ENCODE assay signal across 28 mouse cellular contexts in genomic region chr3:30724848-30725465, GRCm38 (mm10). TPM values are rescaled to one million over a fixed set of nuclear protein-coding genes. Genes with fewer than 3 reads are reported as not detected.
A peak's percentile ranks its signal among the peaks of the same experiment; 100 is the strongest.
DNase-seq lines count a peak whose midpoint lies in the region; ATAC-seq and TF ChIP-seq lines count a peak whose summit lies in the region.
"Had no signal": no experiment of that assay in that cellular context is flagged by ENCODE, and none has a peak within 500 bp of the region (broad histone marks: within the 10 kb centered on the region; RNA-seq: fewer than 3 reads in every experiment).

No protein-coding gene starts in this region.

- no peaks in the 10 kb centered on the region for H3K4me1 ChIP-seq in intestine, postnatal 0 days (replicated peaks; ENCODE audit: control insufficient read depth, insufficient read depth, low read length)
- H3K4me1 ChIP-seq in intestine, embryonic 16.5 days (ENCODE audit: control insufficient read depth, insufficient read depth, low read length) = no peaks in the 10 kb centered on the region
- H3K4me1 ChIP-seq in liver, adult 2 months (ENCODE audit: control insufficient read depth, insufficient read depth, low read length) = no peaks in the 10 kb centered on the region
- H3K4me1 ChIP-seq in liver, embryonic 11.5 days (replicated peaks; ENCODE audit: control insufficient read depth, insufficient read depth, low read length) = no peaks in the 10 kb centered on the region
- H3K4me1 ChIP-seq in stomach, postnatal 0 days (replicated peaks; ENCODE audit: control insufficient read depth, insufficient read depth) = no peaks in the 10 kb centered on the region
- H3K4me1 ChIP-seq: forebrain, embryonic 12.5 days; liver, embryonic 13.5 days had no signal

- no peaks in the 10 kb centered on the region for H3K36me3 ChIP-seq in intestine, postnatal 0 days (ENCODE audit: control insufficient read depth, insufficient read depth)
- no peaks in the 10 kb centered on the region for H3K36me3 ChIP-seq in intestine, embryonic 16.5 days (ENCODE audit: control insufficient read depth, insufficient read depth, low read length)
- no peaks in the 10 kb centered on the region for H3K36me3 ChIP-seq in liver, adult 2 months (ENCODE audit: control insufficient read depth, insufficient read depth, low read length)
- H3K36me3 ChIP-seq in liver, embryonic 11.5 days (ENCODE audit: control insufficient read depth, insufficient read depth, low read length) = no peaks in the 10 kb centered on the region
- H3K36me3 ChIP-seq in stomach, postnatal 0 days (ENCODE audit: control insufficient read depth, insufficient read depth, low read length) = no peaks in the 10 kb centered on the region
- H3K36me3 ChIP-seq: forebrain, embryonic 12.5 days; hindbrain, embryonic 10.5 days; liver, embryonic 13.5 days had no signal

- peak; percentile 6 for DNase-seq in liver, adult 2 months (ENCODE audit: extremely low read depth, low read depth, low spot score)
- DNase-seq in liver, embryonic 11.5 days (ENCODE audit: low spot score) = no peak
- DNase-seq in ES-CJ7 (ENCODE audit: low read depth, low spot score) = peak; percentile 51
- DNase-seq in stomach, postnatal 0 days (ENCODE audit: low spot score) = no peak
- DNase-seq in embryo, embryonic 9.5 days (ENCODE audit: extremely low spot score) = no peak
- DNase-seq: adrenal gland, adult 8-10 months; cerebellum, adult 8-10 months; gastrocnemius, postnatal 14 days; left cerebral cortex, postnatal 4 days; liver, embryonic 13.5 days; midbrain, embryonic 14.5 days; spleen, adult 18-20 months; thymus, postnatal 36 days had no signal

- no peak for ATAC-seq in intestine, postnatal 0 days
- ATAC-seq in intestine, embryonic 16.5 days = no peak
- no peak for ATAC-seq in liver, embryonic 11.5 days (replicated peaks; ENCODE audit: low FRiP score)
- no peak for ATAC-seq in stomach, postnatal 0 days (ENCODE audit: low FRiP score, low TSS enrichment)
- ATAC-seq: hindbrain, postnatal 0 days had no signal

- TF ChIP-seq POLR2A in liver, adult 2 months (IDR thresholded peaks at IDR 0.05; ENCODE audit: extremely low read depth, insufficient read depth, low read length) = no peak

- no peak overlapping the region for H3K4me3 ChIP-seq in intestine, postnatal 0 days (ENCODE audit: low read depth, low read length)
- H3K4me3 ChIP-seq in intestine, embryonic 16.5 days (ENCODE audit: low read length) = no peak overlapping the region
- no peak overlapping the region for H3K4me3 ChIP-seq in liver, adult 2 months (ENCODE audit: insufficient read depth, low read depth, low read length)
- H3K4me3 ChIP-seq in liver, embryonic 11.5 days (ENCODE audit: low read depth, low read length) = no peak overlapping the region
- H3K4me3 ChIP-seq in stomach, postnatal 0 days (ENCODE audit: low read depth, low read length) = no peak overlapping the region
- H3K4me3 ChIP-seq: forebrain, embryonic 12.5 days; hindbrain, embryonic 10.5 days; liver, embryonic 13.5 days; myocyte had no signal

- H3K27me3 ChIP-seq in intestine, postnatal 0 days (replicated peaks; ENCODE audit: control insufficient read depth, insufficient read depth, low read length) = no peaks in the 10 kb centered on the region
- H3K27me3 ChIP-seq in intestine, embryonic 16.5 days (replicated peaks; ENCODE audit: control insufficient read depth, insufficient read depth, low read length) = no peaks in the 10 kb centered on the region
- H3K27me3 ChIP-seq in liver, adult 2 months (ENCODE audit: control insufficient read depth, insufficient read depth, low read length) = no peaks in the 10 kb centered on the region
- no peaks in the 10 kb centered on the region for H3K27me3 ChIP-seq in liver, embryonic 11.5 days (replicated peaks; ENCODE audit: control insufficient read depth, insufficient read depth, low read length)
- H3K27me3 ChIP-seq in stomach, postnatal 0 days (ENCODE audit: control insufficient read depth, insufficient read depth, low read length) = no peaks in the 10 kb centered on the region
- H3K27me3 ChIP-seq: forebrain, embryonic 12.5 days; liver, embryonic 13.5 days had no signal

- 0 out of 2 replicates have a peak, but pooled peaks have one; percentile 25 for TF ChIP-seq CTCF in intestine, postnatal 0 days (IDR thresholded peaks at IDR 0.05; ENCODE audit: low read depth)
- TF ChIP-seq CTCF in liver, adult 2 months (IDR thresholded peaks at IDR 0.05; ENCODE audit: low read depth, low read length) = no peak
- peak; percentile 21; the same call in 1 of the 2 replicates for TF ChIP-seq CTCF in stomach, postnatal 0 days (IDR thresholded peaks at IDR 0.05; ENCODE audit: low read depth)

- H3K4me2 ChIP-seq in intestine, postnatal 0 days (replicated peaks; ENCODE audit: low read depth) = no peak overlapping the region
- H3K4me2 ChIP-seq in intestine, embryonic 16.5 days (ENCODE audit: low read depth, low read length) = no peak overlapping the region
- H3K4me2 ChIP-seq in liver, embryonic 11.5 days = no peak overlapping the region
- no peak overlapping the region for H3K4me2 ChIP-seq in stomach, postnatal 0 days (replicated peaks; ENCODE audit: low read depth)
- H3K4me2 ChIP-seq: forebrain, embryonic 12.5 days; liver, embryonic 13.5 days had no signal

- no peak for TF ChIP-seq EP300 in stomach, postnatal 0 days (optimal IDR thresholded peaks at IDR 0.05)

- H3K9ac ChIP-seq in intestine, postnatal 0 days (ENCODE audit: low read depth, low read length) = no peak overlapping the region
- H3K9ac ChIP-seq in intestine, embryonic 16.5 days (ENCODE audit: low read depth, low read length) = no peak overlapping the region
- no peak overlapping the region for H3K9ac ChIP-seq in liver, adult 2 months (ENCODE audit: low read depth, low read length)
- no peak overlapping the region for H3K9ac ChIP-seq in liver, embryonic 11.5 days (ENCODE audit: low read depth, low read length)
- H3K9ac ChIP-seq in stomach, postnatal 0 days (ENCODE audit: low read length) = no peak overlapping the region
- H3K9ac ChIP-seq: forebrain, embryonic 12.5 days; liver, embryonic 13.5 days had no signal

- 68% methylated on average over 10 of the region's 10 CpGs for WGBS in intestine, postnatal 0 days
- 70% methylated on average over 10 of the region's 10 CpGs for WGBS in intestine, embryonic 16.5 days
- 73% methylated on average over 10 of the region's 10 CpGs for WGBS in liver, adult 2 months
- WGBS in liver, embryonic 11.5 days = 76% methylated on average over 10 of the region's 10 CpGs
- WGBS in stomach, postnatal 0 days = 75% methylated on average over 10 of the region's 10 CpGs

- H3K79me2 ChIP-seq in liver, adult 2 months (ENCODE audit: control insufficient read depth, insufficient read depth, low read length) = no peaks in the 10 kb centered on the region

- no peaks in the 10 kb centered on the region for H3K9me3 ChIP-seq in intestine, postnatal 0 days (ENCODE audit: control insufficient read depth)
- H3K9me3 ChIP-seq in intestine, embryonic 16.5 days (ENCODE audit: control insufficient read depth, low read length) = no peaks in the 10 kb centered on the region
- H3K9me3 ChIP-seq in liver, embryonic 11.5 days (ENCODE audit: control insufficient read depth, low read length) = no peaks in the 10 kb centered on the region
- no peaks in the 10 kb centered on the region for H3K9me3 ChIP-seq in stomach, postnatal 0 days (ENCODE audit: control insufficient read depth, low read length)
- H3K9me3 ChIP-seq: forebrain, embryonic 12.5 days; hindbrain, embryonic 10.5 days; liver, embryonic 13.5 days had no signal

- no peak overlapping the region for H3K27ac ChIP-seq in intestine, postnatal 0 days (ENCODE audit: low read depth, low read length)
- no peak overlapping the region for H3K27ac ChIP-seq in intestine, embryonic 16.5 days (ENCODE audit: low read length)
- no peak overlapping the region for H3K27ac ChIP-seq in liver, adult 2 months (replicated peaks; ENCODE audit: insufficient read depth, low read depth, low read length)
- no peak overlapping the region for H3K27ac ChIP-seq in liver, embryonic 11.5 days (ENCODE audit: low read depth, low read length)
- no peak overlapping the region for H3K27ac ChIP-seq in stomach, postnatal 0 days (replicated peaks)
- H3K27ac ChIP-seq: forebrain, embryonic 12.5 days; hindbrain, embryonic 10.5 days; hindbrain, postnatal 0 days; liver, embryonic 13.5 days had no signal

RNA-seq across cellular contexts. Expression of gene Samd7, which starts 21.1 kb away (rescaled TPM):
- not detected in 2 replicates for polyA plus RNA-seq in intestine, postnatal 0 days (2015; fragmentation: Nextera tagmentation; extraction: Ambion mirVana)
- polyA plus RNA-seq in intestine, embryonic 16.5 days (2015; fragmentation: Nextera tagmentation; extraction: Ambion mirVana) = not detected in 2 replicates
- total RNA-seq in liver, adult 2 months (2014; rRNA removed) = not detected in 2 replicates
- polyA plus RNA-seq in liver, adult 2 months (2012; rRNA removed) = not detected in 2 replicates
- polyA plus RNA-seq in liver, embryonic 11.5 days (2014; fragmentation: Nextera tagmentation; extraction: Ambion mirVana) = not detected in 2 replicates
- polyA plus RNA-seq in stomach, postnatal 0 days (2015; fragmentation: Nextera tagmentation; extraction: Ambion mirVana) = not detected in 2 replicates
- total RNA-seq: adrenal gland, adult 8-10 months; common myeloid progenitor, adult 5-6 weeks; heart, adult 8-10 months; layer of hippocampus, adult 18-20 months; megakaryocyte, adult 5-6 weeks had no signal
- polyA plus RNA-seq: embryonic facial prominence, embryonic 11.5 days; forebrain, embryonic 12.5 days; heart, embryonic 16.5 days; hindbrain, embryonic 10.5 days; hindbrain, postnatal 0 days; lung, embryonic 16.5 days; midbrain, embryonic 14.5 days; myocyte; neural tube, embryonic 14.5 days had no signal

RNA-seq across cellular contexts. Expression of gene Lrrc31, which starts 25.3 kb away (rescaled TPM):
- 0.69 and 0.73 TPM in 2 replicates for polyA plus RNA-seq in intestine, postnatal 0 days (2015; fragmentation: Nextera tagmentation; extraction: Ambion mirVana)
- polyA plus RNA-seq in intestine, embryonic 16.5 days (2015; fragmentation: Nextera tagmentation; extraction: Ambion mirVana) = 2.4 and 2.8 TPM in 2 replicates
- not detected in 2 replicates for total RNA-seq in liver, adult 2 months (2014; rRNA removed)
- not detected in 2 replicates for polyA plus RNA-seq in liver, adult 2 months (2012; rRNA removed)
- not detected in 2 replicates for polyA plus RNA-seq in liver, embryonic 11.5 days (2014; fragmentation: Nextera tagmentation; extraction: Ambion mirVana)
- 16.1 and 16.9 TPM in 2 replicates for polyA plus RNA-seq in stomach, postnatal 0 days (2015; fragmentation: Nextera tagmentation; extraction: Ambion mirVana)
- total RNA-seq: common myeloid progenitor, adult 5-6 weeks; gastrocnemius, postnatal 14 days; hindbrain, postnatal 0 days; layer of hippocampus, adult 18-20 months; left cerebral cortex, postnatal 4 days; megakaryocyte, adult 5-6 weeks had no signal
- polyA plus RNA-seq: embryonic facial prominence, embryonic 11.5 days; forebrain, embryonic 12.5 days; frontal cortex, adult 2 months; hindbrain, embryonic 10.5 days; hindbrain, postnatal 0 days; liver, embryonic 13.5 days; midbrain, embryonic 14.5 days; myocyte; neural tube, embryonic 14.5 days had no signal

Comparison
In these comparisons a context has a peak if more than half of its experiments do, and no peak if none do; other contexts are left out.
1. DNase-seq: peak in liver, adult 2 months (single experiment) and ES-CJ7 (single experiment); none in liver, embryonic 11.5 days (single experiment), stomach, postnatal 0 days (single experiment) and embryo, embryonic 9.5 days (single experiment).